Mouse (Mus musculus) skeletal muscle tissue, adult 2 months (tissue): ENCODE results near the gene Cxcl16.
"Not testable (repeated sequence)": the region's sequence is repeated elsewhere in the genome, so short reads cannot be mapped to it uniquely, and the experiment has no call there.

Experiments used
- DNase-seq: peaks from one replicate; pipeline ENCODE4 v3.0.0-alpha.2; 2012; ENCODE audit warnings: low read depth, low spot score

Gene Cxcl16

DNA sequence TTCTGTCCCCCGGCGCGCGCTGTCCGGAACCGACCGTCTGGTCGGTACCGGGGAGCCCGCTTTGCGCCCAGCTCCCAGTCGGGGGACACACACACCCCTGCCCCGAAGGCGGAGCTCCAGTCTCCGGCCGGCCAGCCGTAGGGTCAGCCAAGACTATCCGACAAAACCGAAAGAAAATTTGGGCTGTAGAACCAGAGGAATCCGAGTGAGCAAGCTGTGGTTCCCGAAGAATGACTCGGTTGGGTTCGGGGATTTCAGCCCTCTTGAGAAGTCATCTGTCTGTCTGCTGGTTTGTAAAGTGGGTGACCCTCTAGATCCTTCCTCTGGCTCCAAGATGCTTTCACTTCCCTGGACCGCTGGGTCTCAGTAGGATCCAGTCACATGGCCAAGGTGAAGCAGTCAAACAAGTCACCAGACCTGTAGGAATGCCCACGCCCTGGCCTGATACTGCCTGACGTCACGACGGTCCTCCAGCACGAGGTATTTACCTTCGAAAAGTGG lies at the start of gene Cxcl16:
Cxcl16 (minus strand) TSS at position 384 of the 501 bp plus-strand sequence.
- no peak for DNase-seq

DNA sequence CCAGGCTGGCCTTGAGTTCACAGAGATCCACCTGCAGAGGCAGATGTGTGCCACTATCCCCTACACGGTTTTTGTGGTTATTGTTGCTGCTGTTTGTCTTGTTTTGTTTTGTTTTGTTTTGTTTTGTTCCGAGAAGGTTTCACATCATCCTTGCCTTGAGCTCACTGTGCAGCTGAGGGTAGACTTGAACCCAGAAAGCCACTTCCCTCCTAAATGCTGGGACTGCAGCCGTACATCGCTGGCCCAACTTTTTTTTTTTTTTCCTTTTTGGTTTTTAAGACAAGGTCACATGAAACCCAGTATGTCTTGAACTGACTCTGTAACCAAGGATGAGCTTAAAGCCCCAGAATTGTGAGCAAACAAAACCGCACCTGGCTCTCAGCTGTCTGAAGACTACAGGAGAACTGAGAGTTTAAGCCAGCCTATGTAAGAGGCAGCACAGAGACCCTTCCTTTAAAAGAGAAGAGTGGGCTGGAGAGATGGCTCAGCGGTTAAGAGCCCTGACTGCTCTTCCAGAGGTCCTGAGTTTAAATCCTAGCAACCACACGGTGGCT lies 47.3 kb upstream of the Cxcl16 start:
- no peak for DNase-seq

DNA sequence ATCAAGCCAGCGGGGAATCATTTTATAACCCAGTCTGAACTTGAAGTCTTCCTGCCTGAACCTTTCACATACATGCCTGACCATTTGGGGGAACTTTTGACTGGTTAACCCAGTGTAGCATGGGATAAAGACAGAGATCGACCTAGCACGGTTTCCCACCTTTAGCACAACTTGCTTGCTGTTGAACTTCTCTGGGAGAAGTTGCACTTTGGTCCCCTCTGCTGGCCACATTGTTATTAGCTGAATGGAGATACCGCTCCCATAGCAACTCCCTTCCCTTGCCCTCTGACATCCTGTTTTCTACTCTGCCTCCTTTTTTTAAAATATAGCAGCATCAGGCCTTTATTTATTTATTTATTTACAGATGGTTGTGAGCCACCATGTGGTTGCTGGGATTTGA lies 46.6 kb upstream of the Cxcl16 start:
- DNase-seq: peak; percentile 53

DNA sequence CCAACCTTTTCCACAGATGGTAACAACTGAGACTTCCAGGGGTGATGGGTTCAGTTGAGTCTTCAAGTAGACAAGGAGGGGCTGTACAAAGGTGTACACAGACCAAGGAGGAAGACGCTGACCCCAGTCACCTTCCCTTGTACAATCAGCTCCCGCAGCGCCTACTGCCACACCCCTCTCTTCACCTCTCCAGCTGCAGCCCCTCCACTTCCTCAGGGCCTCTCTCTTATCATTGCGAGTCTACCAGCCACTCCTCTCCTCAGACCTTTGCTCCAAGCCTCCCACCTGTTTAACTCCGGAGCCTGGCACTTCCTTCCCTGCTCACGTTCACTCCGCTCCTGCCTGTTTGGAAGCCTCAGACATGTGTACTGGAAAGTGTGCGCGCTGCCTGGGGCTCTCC lies 45.2 kb upstream of the Cxcl16 start, which contains the start of gene Tm4sf5:
Tm4sf5 (plus strand) TSS at position 275 of the 400 bp plus-strand sequence.
- DNase-seq: no peak

DNA sequence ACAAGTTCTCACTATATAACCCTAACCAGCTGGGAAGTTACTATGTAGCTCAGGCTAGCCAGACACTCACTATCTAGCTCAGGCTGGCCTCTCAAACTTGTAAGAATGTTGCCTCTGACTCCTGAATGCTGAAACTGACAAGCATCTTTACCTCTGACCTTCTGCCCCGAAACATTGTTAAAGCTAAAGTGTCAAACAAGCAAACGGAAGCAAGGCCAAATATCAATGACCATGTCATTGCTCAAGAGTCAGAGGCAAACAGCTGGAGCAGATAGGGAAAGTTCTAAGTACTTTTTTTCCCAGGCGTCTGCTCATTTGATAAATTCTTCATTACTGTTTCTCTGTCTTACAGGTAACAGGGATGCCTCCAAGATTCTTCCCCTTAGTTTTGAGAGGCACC lies 42.2 kb upstream of the Cxcl16 start:
- no peak for DNase-seq

DNA sequence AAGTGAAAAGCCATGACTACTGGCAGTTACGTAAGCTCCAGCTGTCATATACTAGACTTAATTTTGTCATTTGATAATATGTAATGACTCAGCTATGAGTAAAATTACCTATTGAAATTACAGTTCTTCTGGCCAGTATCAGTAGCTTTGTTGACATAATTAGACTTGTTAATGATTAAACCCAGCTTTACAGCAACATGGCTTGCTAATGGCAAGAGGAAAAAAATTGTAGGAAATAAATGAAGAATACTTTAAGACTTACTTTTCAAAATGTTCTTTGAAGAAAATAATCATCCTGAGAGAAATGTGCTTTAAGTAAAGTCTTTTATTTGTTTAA lies 40.7 kb upstream of the Cxcl16 start:
- DNase-seq: no peak

DNA sequence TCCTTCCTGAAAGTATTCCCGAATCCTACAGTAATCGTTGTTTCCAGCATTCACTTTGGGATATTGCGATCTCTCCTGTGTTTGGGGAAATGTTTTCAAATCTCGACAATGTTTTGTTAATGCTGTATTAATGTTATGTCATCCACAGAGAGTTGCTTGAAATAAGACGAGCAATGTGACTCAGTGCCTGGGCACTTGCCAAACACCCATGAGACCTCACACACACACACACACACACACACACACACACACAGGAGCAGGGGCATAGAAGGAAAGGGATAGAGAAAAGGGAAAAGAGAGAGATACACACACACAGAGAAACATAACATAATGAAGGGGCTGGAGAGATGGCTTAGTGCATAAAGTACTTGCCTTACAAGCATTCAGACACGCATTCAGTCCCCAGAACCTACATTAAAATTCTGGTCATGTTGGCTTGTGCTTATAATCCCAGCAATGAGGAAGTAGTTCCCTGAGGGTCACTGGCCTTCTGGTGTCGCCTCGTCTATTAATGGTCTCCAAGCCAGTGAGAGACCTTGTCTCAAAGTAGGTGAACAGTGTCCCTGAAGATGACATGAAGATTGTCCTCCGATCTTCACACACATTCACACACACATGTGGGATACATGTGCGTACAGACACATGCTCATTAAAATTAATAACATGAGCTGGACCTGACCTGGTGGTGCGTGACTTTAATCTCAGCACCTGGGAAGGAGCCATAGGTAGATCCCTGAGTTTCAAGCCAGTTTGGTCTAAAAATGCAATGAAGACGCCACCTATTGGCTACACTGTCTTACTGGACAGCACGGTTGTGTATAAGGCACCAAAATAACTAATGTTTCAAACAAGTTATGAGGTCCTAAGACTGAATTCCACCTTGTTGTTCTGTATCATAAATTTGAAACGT lies 40.0 kb upstream of the Cxcl16 start:
- DNase-seq: no peak

DNA sequence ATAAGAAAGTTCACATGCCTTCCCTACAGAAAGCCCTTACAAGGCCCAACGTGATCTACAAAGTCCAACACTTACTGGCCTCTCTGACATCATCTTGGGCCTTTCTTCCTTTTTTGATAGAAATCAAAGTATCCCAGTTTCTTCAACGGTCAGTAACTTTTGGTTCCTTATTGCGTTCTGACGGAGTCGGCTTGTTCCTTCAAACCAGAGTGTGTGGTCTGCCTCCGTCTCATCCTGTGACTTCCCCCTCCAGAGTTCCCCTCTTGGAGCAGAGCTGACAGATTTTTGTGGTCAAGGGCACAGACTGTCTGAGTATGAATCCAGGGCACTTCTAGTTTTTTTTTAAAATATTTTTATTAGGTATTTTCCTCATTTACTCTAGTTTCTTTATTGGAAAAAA lies 29.9 kb upstream of the Cxcl16 start:
- DNase-seq: peak; percentile 25

DNA sequence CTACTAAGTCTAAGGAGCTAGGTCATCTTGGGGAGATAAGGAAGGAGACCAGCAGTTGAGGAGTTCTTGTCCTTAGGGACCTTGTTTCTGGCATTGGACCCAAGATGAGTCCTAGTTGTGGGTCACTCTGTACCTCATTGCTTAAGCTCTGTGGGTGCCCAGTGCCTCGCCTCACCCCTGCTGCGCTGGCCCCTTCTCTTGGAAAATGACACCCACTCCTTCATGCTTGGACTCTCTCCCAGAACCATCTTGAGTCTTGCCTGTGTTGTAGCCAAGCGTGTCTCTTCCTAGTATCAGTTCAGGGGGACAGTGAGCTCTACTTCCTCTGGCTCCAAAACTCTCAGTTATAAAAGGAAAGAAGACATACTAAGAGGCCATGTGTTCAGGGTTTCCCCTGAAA lies 29.4 kb upstream of the Cxcl16 start:
- peak; percentile 84 for DNase-seq

DNA sequence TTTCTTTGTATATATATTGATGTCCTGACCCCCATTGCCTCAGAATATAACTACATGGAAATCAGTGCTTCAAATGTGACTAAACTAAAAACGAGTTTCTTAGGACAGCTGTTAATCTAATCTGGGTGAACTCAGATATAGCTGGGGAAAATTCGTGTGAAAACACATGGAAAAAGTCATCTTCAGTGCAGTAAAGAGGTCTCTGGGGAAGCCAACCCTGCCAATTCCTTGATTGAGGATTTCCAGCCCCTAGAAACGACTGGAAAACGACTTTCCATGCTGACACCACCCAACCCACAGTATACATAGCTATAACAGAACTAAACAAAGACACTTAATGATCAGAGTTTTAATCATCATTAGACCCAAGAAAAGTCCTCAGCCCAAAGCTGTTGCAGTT lies 28.0 kb upstream of the Cxcl16 start:
- peak; percentile 25 for DNase-seq

DNA sequence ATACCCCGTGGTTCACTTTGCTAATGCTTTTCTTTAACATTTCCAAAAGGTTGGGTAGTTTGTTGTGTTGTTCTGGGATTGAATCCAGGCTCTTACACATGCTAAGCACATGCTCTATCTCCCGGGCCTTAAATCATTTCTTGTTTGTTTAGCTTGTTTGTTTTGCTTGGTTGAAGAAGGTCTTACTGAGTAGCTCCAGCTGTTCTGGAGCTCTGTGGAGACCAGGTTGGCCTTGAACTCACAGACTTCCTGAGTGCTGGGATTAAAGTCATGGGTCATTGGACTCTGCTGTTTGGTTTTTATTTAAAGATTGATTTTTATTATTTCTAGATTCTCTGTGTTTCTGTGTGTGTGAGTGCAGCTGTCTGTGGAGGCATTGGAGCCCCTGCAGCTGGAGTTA lies 25.7 kb upstream of the Cxcl16 start:
- DNase-seq: no peak

DNA sequence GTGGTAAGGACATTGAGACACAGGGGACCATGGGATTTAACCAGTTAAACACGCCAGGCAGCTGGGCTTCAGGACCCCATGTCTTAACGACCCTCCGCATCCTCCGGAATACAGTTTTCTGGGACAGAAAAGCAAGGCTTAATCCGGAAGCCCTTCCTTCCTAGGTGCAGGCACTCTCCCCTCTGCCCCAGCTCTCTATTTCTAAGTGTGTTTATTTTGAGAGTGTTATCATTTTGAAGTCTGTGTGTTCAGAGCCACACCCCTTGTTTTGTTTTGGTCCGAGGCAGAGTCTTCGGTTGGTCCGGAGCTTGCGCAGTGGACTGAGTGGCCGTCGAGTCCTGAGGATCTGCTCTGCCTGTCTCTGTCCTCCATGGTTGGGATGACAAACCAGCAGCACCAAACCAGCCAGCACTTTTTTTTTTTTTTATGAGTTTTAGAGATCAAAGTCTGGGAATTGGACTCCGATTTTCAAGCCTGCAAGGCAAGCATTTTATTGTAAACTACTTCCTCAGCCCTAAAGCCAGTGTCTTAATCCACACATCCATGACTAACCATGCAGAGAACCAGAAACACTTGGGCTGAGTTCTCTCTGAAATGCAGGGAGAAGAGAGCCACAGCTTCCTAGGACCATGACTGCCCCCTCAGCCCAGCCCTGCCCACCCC lies 15.2 kb upstream of the Cxcl16 start:
- no peak for DNase-seq

DNA sequence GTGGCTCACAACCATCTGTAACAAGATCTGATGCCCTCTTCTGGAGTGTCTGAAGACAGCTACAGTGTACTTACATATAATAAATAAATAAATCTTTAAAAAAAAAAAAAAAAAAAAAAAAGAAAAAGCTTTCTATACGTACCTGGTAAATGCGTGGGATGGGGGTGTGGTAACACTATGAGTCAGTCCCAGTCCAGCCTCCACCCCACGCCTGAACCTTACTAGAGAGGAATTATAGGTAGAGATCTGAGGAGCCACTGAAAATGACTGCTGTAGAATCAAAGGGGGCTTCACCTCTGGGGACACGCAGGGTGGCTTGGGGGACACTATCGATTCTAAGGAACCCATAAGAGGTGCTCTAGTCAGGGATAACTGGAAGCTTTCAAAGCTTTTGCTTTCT lies 13.5 kb upstream of the Cxcl16 start:
- DNase-seq: not testable (repeated sequence)

DNA sequence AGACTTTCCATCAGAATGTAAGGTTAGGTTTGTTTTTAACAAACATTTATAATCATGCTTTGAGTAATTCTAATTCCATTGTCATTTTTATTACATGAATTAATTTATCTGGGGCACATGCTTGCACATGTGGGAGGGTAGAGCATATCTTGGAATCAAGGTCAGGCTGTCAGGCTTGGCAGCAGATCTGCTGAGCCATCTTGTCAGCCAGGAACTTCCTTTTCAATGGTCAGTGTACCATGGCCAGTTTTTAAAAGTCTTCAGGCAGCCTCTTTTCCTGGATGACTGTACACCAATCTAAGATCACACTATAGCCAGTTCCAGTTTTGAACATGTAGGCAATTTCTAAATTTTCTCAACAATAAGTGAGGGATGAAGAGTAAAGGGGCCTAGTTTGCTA lies 12.9 kb upstream of the Cxcl16 start:
- DNase-seq: no peak

DNA sequence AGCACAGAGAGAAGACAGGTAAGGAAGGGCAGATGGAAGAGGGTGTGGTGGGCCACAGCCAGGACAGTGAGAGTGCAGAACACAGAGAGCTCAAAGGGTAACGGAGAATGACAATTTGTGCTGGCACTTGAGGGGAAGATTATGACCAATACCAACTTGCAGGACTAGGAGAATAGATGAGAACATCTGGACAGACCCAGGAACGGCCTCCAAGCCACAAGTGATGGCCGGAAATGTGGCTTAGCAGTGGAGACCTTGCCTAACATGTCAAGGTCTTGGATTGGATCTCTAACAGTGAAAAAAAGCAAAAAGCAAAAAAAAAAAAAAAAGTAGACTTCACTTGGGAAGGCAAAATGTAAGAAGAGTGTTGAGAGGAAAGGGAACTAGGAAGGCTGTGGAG lies 10.0 kb upstream of the Cxcl16 start:
- no peak for DNase-seq

DNA sequence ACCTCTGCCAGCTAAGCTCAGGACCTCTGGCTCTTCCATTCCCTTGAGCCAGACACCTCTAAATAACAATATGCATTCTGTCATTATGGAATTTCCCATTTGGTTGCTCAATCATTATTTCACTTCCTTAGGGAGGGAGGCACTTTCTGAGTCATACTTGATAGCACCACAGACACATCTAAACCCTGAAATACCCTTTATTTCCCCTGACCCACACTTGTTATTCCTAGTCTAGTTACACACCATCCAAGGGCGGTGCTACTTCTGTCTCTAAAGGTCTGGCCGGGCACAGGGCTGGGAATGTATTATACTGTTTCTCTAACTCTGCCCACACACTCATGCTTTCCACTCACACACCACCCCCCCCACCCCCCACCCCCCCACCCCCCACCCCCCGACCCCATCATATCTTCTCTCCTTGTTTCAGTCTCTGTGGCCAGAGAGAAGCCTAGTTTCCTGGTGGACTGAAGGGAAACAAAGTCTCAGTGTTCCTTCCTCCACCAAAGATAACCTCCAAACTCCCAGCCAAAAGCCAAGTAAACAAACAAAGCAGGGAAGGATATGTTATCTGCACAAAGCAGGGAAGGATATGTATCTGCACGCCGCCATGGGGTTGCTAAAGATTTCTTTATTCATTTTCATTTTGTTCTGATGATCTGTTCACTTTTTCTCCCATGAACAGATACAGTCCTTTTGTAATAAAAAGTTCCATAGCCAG lies 8.3 kb upstream of the Cxcl16 start:
- no peak for DNase-seq

DNA sequence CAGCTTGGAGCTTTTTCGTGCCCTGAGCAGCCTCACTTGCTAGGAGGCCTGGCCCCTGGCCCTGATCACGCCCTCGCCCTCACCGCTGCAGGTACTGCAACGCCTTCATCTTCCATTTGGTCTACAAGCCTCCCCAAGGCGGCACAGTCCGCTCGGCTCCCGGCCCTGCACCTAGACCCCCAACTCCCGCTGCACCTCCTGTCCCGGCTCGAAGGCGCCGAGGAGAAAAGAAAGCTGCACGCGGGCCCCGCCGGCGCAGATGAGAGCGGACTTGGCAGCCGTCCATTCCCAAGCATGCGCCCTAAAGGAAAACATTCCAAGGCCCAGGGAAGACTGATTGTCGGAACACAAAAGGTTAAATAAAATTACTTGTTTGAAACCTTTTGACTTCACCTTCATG lies 6.0 kb upstream of the Cxcl16 start:
- no peak for DNase-seq

DNA sequence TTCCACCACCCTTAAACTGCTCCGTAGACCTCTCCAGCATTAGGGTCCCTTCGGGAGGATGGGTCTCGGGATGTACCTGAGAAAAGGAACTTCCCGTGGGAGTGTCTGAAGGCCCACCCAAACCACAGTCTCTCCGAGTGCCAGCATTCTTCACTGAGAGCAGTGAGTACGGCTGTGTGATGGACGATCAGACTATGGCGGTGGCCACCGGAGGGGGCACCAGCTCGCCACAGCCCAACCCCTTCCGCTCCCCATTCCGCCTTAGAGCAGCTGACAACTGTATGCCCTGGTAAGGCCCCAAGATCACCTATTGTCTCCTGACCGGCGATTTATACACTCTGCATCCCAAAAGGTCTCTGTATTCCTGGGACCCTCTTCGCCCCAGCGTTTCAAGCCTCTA lies 5.4 kb upstream of the Cxcl16 start:
- DNase-seq: no peak

DNA sequence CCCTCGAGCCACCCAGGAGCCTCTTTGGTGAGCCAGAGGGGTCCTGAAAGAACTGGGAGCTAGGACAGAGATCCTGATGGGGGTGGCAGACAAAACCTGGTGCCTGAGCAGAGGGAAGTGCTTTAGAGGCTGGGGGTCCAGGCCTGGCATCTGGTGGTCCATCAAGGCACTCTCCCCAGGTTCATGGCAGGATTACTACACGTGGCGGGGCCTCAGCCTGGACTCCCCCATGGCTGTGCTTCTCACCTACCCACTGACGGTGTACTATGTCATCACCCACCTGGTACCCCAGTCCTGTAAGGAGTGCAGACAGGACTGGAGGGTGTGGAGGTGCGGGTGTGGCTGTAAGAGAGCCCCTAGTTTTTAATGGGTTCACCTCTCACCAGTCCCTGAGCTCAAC lies 4.2 kb upstream of the Cxcl16 start:
- no peak for DNase-seq

DNA sequence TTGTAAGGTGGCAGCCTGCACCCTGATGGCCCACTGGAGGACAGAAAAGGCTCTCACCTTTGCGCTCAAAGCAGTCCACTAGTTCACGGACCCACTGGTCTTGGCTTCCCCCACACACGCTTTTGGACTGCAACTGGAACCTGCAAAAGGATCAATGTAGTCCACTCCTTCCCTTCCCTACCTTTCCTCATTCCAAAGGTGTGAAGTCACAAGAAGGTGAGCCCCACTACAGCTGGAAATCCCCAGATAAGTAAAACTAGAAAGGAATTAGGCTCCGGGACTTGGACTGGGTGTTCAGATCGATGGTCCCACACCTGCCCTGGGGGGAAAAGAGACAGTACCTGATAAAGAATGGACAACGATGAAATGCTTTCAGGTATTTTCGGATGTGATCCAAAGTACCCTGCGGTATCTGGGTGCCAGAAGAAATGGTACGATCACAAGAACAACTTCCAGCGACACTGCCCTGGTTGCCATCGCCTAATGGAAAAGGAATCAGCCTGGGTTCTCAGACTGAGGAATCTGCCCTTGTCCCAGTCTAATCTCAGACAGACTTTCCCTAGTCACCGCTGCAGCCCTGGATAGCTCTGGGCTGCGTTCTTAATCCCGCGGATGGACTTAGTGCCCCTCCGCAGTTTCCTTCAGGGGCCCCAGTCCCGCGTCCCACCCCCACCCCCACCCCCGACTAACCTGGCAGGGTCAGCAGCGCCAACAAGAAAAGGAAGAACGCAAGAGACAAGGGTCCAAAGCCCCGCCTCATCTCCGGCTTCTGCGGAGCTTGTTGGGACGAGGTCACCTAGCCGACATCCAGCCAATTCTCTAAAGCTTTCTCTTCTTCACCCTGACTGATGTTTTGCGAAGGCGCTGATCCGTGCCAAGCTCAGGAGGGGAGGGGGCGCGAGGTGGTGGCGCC lies 840 bp downstream of the Cxcl16 start, which contains the start of gene Zmynd15:
Zmynd15 (plus strand) TSS at position 746 of the 913 bp plus-strand sequence.
- no peak for DNase-seq
